Mouse (Mus musculus) cerebellum, adult 9-11 months (tissue): Measurements from ENCODE around the gene Atg7.

Source experiments
- DNase-seq: peaks from one replicate; pipeline ENCODE4 v3.0.0; 2022

Gene Atg7

DNA sequence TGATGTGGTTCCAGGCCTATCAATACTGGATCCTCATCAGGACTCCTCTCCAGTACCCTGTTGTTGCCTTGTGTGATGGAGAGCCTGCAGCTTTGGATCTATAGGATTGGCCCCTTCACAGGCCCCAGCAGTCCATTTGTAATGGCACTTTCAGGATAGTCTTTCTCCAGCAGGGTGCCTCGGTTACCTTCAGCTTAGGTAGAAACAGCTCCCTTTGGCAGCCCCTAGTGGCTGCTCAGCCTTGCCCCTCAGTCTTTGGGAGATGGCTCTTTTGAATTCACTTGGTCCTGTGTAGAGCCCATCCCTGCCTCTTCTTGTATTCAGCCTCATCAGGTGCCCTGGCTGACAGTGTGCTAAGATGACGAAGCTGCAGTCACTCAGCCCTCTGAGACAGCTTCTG is 184.0 kb downstream of the Atg7 start:
- DNase-seq: no peak

DNA sequence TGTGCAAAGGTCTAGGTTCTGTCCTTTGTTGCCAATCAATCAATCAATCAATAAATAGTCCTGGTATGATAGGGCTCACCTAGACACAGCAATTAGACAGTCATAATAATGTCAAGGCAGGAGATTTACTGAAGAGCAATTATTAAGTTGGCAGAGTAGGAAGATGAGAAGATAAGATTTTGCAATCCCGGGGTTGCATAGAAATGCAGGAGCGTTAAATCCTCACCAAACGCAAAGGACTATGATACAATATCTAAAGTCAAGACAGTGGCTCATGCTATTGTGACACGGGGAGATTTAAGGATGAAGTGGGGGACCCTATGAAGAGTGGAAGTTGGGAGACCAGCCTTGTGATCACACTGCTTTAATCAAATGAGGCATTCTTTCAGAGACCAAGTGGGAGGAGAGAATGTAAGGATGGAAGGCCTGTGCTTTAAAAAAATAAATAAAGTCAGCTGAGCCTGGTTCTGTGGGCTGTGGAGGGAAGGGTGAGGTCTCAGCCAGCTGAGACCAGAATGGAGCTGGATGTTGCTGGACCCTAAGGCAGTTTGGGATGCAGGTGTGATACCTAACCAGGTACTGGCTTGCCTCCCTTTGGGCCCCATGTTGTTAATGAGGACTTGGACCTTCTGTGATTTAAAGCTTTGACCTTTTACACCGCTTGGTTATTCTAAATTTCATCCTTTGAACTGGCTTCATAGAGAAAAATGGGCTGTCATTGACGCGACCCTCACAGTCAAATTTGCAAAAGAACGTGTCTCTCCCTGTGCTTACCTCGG is 187.0 kb downstream of the Atg7 start:
- no peak for DNase-seq

DNA sequence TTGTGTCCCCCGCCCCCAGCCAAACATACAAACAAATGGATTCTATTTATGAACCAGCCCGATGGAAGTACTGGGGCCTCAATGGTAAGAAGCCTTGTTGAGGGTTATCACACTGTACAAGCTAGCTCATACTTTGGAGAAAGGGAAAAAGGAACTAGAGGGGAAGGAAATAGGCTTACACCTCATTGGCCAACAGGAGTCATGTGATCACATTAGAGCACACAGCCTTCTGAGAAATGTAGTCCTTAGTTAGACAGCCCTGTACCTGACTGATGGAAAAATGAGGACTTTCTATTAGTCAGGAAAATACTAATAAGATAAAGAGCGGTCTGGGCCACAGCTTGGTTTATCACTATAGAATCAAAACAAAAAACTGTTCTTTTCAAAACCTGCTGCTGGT is 188.9 kb downstream of the Atg7 start:
- no peak for DNase-seq

DNA sequence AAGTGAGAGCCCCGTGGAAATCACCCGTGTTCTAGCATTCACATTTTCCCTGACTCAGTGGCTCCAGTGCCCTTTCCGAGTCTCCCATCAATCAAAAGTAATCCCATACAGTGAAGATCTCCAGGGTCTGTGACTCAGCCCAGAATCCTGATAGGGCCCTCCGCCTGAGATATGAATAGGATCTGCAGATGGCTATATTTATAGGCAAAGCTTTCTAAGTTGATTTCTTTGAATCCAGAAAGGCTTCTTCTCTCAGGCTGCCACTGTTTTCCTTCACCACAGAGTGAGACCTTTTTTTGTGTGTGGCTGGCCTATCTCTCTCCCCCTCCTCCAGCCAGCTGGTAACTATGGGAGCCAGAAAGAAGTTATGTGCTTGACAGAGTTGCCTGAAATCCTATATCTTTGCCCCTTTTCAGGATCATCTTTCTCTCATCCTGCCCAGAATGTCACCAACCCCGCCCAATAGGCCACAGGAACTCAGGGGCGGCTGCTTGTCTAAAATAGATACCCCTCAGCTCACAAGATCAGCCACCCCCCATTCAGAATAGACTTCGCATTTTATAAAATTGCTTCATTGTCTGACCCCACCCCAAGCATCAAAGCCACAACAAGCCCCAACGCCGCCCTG is 190.3 kb downstream of the Atg7 start:
- no peak for DNase-seq

DNA sequence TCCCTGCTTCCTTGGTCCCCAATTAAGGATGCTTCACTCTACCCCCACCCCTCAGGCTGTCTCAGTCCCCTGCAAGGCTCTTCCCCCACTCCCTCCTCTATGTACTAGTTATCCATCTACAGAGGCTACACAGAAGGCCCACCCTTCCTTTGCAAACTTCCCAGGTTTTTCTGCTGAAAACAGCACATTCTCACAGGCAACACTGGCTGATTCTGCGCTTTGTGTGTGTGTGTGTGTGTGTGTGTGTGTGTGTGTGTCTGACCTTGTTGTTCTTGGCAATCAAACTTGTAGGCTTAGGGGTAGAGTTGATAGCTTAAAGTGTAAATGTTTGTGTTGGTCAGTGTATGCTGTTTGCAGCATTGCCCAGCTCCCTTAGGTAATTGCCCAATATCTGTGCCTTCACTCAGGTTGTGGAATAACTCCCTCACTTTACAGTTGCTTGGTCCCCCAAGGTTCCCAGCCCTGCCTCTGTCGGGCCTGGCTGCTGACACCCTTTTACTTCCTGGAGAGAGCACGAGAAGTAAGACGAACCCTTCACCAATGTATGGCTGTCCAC is 191.0 kb downstream of the Atg7 start:
- no peak for DNase-seq

DNA sequence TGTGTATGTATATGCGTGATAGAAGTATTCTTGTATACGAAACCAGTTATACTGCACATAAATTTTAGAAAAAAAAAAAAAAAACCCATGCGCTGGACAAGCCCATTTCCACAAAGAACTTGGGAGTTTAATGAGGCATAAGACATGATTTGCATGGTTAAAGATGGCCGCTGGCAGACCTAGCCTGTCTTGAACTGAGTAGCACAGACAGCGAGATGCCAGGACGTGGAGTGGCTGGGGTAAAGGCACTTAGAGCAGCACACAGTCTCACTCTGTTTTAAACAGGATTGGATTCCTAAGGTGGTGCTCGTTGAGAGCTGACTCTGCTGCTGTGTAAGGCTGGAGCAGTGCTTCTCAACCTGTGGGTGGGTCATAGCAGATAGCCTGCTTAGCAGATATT is 192.4 kb downstream of the Atg7 start:
- DNase-seq: no peak

DNA sequence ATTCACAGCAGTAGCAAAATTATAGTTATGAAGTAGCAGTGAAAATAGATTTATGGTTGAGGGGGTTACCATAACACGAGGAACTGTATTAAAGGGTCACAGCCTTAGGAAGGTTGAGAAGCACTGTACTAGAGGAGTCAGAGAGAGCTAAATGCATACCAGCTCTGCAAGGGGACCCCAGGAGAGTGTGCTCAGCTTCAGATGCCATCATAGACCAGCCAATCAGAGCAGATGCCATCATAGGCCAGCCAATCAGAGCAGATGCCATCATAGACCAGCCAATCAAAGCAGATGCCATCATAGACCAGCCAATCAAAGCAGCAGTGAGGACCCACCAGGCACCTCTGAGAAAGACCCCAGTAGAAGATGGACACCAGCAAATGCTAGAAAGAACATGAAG is 192.9 kb downstream of the Atg7 start:
- no peak for DNase-seq

DNA sequence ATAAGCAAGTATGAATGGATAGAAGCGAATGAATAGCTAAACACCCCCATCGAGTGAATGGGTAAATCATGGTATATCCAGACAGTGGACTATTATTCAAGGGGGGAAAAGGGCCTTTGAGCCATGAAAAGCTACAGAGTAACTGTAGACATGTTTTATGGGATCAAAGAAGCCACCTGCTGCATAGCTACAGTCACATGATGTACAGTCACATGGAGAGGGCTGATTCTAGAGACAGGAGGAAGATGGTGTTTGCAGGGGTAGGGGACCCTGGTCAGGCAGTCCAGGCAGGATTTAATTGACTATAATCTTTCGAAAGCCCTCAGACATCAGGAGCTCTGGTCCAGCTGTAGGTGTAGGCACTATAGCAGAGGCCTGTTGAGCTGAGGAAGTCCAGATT is 193.5 kb downstream of the Atg7 start:
- no peak for DNase-seq

DNA sequence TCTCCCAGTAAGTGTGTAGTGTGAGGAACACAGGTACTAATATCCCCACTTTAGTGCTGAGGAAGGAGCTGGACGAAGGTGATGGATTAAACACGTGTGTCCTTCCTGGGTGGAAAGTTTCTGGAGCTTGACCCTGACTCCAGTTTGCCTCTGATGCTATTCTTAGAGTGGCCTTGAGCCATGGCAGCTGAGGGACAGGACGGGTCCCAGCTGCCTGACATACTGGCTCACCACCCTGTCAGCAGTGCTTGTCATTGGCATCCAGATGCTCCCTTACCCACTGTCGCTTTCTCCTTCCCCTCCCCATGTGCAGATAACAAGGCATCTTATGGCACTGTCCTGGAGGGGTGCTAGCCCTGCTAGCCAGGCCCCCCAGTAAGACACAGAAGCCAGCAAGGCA is 196.0 kb downstream of the Atg7 start:
- no peak for DNase-seq

DNA sequence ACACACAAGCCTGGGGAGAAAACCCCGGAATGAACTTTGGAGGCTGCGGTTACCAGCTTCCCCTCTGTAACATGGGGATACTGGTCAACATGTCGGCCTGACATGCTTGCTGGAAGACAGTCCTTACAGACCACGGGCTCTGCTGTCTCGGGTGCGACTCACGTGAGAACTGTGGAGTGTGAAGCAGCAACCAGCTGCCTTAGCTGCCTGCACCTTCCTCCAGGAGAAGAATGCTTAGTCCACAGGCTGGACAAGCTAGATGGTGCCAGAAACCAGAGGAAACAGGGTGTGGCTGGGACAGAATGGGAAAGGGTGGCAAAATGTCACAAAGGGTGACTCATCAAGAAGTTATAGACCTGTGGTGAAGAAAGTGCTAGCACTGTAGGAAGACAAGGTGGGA is 197.1 kb downstream of the Atg7 start:
- no peak for DNase-seq

DNA sequence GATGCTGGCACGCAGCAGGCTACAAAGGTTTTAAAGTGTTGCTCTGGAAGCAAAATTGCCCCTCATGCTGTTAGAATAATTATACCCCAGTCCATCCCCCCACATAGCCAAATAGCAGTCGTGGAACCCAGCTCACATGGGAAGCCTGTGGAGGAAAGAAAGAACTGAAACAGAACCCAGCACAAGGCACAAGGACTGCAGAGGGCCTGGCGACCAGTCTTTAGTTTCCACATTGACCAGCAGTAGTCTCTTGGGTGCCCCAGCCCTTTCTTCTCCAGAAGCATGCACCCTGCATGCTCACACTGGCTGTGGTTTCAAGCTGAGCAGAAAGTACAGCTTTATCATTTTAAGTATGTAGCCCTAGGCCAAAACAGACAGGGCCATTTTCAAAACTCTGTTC is 199.2 kb downstream of the Atg7 start:
- no peak for DNase-seq

DNA sequence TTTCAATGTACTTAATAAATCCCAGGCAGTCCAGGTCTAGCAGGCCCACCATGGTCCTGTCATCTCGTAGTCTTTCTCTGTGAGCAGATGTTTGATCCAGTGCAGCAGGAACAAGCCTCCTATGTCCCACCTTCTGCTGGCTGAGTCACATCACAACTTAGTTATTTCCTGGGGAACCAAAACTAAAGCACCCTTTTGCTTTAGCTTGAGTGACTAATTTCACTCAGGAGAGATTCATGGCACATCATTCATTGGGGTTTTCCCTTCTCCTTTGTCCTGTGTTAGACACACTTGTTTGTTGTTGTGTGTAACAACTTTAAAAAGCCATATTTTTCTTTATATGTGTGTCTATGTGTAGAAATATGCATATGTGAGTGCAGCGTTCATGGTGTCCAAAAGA is 200.0 kb downstream of the Atg7 start:
- no peak for DNase-seq

DNA sequence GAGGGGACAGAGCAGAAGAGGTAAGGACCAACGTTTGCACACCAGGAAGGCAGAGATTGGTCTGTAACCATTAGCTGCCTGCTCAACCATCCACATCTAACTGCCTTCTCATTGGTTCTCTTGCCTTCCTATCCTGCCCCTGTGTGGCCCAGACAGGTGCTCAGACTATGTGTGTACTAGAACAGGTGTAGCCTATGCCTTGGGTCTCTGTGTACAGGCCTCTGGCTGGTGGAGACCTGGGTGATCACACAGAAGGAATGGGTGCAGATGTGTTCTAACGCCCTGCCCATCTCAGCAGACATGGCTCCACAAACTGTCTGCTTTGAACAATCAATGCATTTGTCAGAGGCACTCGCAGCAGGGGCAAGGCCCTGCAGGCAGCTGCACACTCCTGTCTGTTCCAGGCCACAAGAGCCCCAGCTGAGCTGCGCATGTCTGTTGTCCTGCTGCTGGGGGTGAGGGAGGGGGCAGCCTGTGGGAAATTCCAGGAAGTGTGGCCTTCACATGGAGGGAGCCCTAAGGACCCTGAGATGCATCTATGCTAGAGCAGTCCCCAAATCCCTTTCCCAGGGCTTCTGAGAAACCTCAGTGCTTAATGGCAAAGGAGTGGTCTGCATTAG is 203.4 kb downstream of the Atg7 start:
- no peak for DNase-seq

DNA sequence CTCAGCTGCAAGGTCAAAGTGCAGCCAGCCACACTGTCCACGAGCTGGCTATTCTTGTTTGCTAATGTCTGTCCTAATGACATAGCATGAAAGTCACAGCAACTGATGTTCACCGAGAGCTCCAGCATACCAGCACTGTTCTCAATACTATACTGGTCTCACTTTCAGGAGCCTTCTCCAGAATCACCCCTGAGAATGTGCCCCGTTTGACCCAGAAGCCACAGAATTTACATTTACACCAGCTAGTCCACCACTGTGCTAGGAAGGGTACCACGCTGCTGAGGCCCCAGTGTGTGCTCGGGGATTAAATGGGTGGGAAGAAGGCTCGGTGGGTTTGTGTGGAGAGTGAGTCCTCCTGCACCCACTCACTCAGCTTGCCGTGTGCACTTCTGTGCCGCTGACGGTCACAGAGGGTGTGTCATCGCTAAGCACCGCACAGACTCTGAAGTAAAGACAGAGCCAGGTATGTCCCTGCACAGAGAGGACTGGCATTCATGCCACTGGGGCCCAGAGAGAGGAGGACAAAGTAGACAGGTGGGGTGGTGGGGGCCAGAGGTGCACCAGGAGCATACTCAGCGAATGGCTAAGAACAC is 204.8 kb downstream of the Atg7 start:
- no peak for DNase-seq

DNA sequence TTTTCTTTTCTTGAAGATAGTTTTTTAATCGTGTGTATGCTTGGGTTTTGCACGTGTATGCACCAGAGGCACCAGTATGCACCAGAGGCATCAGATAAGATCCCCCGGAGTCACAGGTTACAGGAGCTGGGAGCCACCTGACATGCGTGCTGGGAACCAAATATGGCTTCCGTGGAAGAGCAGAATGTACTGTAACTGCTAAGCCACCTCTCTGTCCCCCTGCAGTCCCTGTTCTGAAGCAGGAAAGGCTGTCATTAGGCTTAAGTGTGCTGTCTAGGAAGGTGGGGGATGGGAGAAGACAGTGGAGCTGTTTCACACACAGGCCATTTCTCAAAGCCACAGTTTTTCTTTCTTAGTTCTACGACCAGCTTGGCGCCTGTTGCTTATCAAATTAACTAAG is 205.9 kb downstream of the Atg7 start:
- DNase-seq: no peak

DNA sequence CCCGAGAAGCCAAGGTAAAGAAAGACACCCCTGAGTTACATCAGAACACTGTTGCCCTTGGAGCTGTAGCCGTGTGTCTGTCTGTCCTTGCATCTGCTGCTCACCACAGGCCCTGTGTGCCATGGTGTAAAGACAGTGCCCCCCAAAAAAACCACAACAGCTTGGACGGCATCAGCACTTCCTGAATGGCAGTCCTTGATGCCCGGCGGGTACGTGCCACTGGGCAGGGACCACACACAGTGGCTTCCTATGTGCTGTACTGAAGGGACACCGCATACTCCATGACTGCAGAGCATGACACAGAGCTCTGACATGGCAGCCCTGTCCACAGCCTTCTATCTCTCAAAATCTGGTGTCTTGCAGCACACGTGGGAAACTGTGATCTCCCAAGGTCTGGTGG is 206.9 kb downstream of the Atg7 start:
- DNase-seq: no peak

DNA sequence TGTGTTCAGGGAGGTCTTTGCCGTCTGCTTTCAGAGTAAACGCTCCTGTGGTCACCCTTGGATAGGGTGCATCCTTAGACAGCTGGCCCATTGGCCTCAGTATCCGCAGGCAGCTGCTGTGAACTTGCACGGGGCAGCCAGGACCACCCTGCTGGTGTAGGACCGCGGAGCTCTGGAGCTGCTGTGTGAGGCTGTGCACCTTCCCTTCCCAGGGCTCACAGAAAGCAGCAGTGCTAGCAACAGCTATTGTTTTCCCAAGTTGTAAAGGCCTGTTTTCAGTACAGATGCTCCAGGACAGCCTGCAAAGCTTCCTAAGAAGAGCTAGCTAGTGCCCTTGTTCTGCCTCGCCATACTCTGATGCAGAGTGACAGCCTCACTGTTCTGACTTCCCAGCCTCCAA is 208.8 kb downstream of the Atg7 start:
- DNase-seq: no peak

DNA sequence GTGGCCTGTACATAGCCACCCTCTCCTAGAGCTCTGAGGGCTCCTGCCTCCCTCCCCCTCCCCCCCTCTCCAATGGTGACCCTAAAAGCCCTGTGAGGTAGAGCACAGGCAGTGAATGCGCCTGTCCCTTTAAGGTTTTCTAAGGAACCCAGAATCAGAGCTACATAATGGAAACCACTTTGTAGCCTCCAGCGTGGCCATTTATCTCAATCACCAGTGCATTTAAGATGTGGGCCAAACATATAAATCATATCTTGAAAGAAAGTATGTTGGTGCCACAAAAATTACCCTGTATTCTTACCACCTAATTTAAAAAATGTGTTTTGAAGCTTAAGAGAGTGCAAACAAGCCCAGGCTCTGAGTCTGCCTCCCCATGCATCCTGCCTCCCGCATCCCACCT is 209.8 kb downstream of the Atg7 start:
- DNase-seq: no peak

DNA sequence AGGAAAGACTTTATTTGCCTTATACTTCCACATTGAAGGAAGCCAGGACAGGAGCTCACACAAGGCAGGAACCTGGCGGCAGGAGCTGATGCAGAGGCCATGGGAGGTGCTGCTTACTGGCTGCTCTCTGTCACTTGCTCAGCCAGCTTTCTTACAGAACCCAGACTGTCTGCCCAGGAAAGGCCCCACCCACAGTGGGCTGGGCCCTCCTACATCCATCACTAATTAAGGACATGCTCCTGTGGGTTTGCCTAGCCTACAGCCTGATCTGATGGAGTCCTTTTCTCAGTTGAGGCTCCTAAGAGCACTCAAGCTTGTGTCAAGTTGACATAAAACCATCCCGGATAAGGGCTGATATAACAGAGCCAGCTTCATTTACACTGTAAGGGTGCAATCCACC is 211.5 kb downstream of the Atg7 start:
- no peak for DNase-seq

DNA sequence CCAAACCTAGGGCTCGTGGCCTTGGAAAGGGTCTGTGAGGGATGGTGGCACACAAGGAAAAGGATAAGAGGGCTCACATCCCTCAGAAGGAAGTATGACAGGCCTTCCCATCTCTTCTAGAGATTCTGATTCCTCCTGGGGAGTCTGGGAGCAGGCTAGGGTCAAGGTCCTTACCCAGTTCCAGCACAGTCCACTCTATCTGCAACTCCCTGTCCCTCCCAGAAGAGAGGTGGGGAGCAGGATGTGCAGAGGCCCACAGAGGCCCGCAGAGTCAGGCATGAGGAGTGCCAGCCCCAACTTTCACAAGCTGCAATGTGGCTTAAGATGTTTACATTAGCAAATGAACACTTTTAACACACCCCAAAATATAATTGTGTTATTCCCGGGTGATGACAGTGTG is 212.7 kb downstream of the Atg7 start:
- DNase-seq: no peak

DNA sequence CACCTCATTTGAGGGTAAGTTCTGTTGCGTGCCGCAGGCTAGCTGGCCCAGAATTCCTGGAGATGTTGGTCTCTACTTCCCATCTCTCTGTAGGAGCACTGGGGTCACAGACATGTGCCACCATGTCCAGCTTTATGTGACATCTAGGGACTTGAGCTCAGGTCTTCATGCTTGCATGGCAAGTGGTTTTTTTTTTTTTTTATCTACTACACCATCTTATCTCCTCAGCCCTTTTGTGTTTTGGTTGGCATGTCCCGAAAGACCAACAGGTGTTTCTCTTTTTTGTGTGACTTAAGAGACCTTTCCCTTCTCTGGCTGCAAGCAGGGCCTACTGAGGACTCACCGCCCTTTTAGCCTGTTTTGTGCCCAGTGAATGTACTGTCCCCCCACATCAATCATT is 213.6 kb downstream of the Atg7 start:
- DNase-seq: no peak

DNA sequence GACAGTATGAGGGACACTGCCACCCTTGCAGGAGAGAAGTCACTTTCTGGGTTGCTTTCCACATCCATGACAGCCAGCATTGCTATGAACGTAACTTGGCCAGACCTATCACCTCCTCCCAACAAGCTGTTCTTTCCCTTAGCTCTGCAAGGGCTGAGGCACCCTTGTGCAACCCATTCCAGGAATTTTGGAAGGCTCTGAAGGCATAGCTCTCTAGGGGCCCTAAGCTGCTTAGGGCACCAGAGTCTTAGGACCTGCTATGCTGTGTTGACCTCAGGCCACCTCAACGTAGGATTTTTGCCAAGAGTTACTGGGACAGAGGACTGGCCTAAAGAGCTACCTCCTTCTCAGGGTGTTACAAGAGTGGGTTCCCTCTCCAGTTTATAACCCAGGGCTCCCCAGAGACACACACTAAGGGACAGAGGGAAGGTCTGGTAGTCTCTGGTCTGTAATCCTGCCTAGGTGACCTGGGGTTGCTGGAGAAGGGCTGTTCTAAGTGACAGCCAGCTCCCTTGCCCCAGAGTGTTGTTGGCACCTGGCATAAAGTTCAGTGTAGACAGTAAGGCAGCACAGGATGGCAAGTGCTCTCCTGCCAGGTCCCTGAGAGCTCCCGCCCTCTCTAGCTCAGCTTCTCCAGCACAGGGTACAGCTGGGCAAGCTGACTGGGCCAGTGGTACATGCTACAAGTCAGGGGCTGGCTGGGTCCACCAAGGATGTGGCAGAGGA is 215.3 kb downstream of the Atg7 start:
- DNase-seq: no peak

DNA sequence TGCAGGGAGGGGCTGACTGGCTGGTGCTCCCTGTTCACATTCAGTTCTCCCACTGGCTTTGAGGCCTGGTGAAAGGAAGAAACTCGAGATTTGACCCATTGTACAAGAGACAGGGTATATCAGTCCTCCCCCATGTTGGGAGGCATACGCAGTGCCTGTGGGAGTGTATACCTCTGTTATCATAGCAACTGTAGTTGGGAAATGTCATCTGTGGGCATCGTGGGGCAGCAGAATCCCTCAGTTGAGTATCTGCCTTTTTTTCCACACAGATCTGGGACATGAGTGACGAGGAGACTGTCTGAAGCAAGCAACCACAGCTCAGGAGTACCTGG is 215.8 kb downstream of the Atg7 start:
- no peak for DNase-seq
